Mouse (Mus musculus) forebrain, postnatal 0 days (tissue): Measurements from ENCODE around the gene Cenpl. TPM values are rescaled to one million over a fixed set of nuclear protein-coding genes. Genes with fewer than 3 reads are reported as not detected.

Experiments
- ATAC-seq: fragments of 200-750 bp; cut with Nextera tagmentation; 2 replicates; pipeline ENCODE4 v1.8.0; 2017; ENCODE audit warnings: mild to moderate bottlenecking, moderate library complexity
- DNase-seq: peaks from one replicate; pipeline ENCODE4 v3.0.0-alpha.2; 2015
- H3K27ac ChIP-seq: fragments of 300-500 bp; sonication (generic); 2 replicates; pipeline ENCODE4 v1.5.1; 2014; ENCODE audit warnings: low read depth, mild to moderate bottlenecking, antibody characterized with exemption, low read length, moderate library complexity, mixed read lengths
- H3K27me3 ChIP-seq: fragments of 300-500 bp; sonication (generic); 2 replicates; pipeline ENCODE4 v1.6.1; 2014; ENCODE audit warnings: mild to moderate bottlenecking, low read length, mixed read lengths; ENCODE audit not compliant: insufficient read depth
- H3K36me3 ChIP-seq: fragments of 300-500 bp; sonication (generic); 2 replicates; pipeline ENCODE4 v1.6.1; 2014; ENCODE audit warnings: mild to moderate bottlenecking, moderate library complexity; ENCODE audit not compliant: insufficient read depth
- H3K4me1 ChIP-seq: fragments of 300-500 bp; sonication (generic); 2 replicates; pipeline ENCODE4 v1.6.1; 2014; ENCODE audit warnings: antibody characterized with exemption; ENCODE audit not compliant: insufficient read depth
- H3K4me2 ChIP-seq: fragments of 300-500 bp; sonication (generic); 2 replicates; pipeline ENCODE4 v1.6.1; 2014; ENCODE audit warnings: low read depth, mild to moderate bottlenecking, moderate library complexity
- H3K4me3 ChIP-seq: fragments of 300-500 bp; sonication (generic); 2 replicates; pipeline ENCODE4 v1.5.1; 2014; ENCODE audit warnings: low read depth, low read length, mixed read lengths
- H3K9ac ChIP-seq: fragments of 300-500 bp; sonication (generic); 2 replicates; pipeline ENCODE4 v1.6.1; 2014; ENCODE audit warnings: mild to moderate bottlenecking
- H3K9me3 ChIP-seq: fragments of 300-500 bp; sonication (generic); 2 replicates; pipeline ENCODE4 v1.6.1; 2016; ENCODE audit warnings: low read length
- CTCF ChIP-seq: sonication (generic); IDR thresholded peaks from 2 replicates; pipeline ENCODE4 v1.5.1; 2016; ENCODE audit warnings: antibody characterized with exemption, control low read depth, low read depth
- WGBS: fragments of 180-500 bp; shearing (Covaris S2); extraction: QIAGEN DNeasy Blood & Tissue Kit; methylation state at CpG from one replicate; pipeline ENCODE4 v1.1.7; 2014; 5-methylcytosine and 5-hydroxymethylcytosine counted together
- polyA plus RNA-seq: library from polyadenylated mRNA; unstranded; fragments of >200 nt; fragmentation: Nextera tagmentation; extraction: Ambion mirVana; gene quantifications from 2 replicates; pipeline ENCODE4 v1.2.1, GENCODE M21; 2015
- total RNA-seq: library from RNA; depleted of rRNA; stranded (reverse); fragments of >200 nt; gene quantifications from 2 replicates; pipeline ENCODE4 v1.2.3, GENCODE M21; 2014

Cenpl gene
- total and polyA plus RNA-seq, 2 experiments from 2014 or later: 2.6 to 6.5 TPM

DNA sequence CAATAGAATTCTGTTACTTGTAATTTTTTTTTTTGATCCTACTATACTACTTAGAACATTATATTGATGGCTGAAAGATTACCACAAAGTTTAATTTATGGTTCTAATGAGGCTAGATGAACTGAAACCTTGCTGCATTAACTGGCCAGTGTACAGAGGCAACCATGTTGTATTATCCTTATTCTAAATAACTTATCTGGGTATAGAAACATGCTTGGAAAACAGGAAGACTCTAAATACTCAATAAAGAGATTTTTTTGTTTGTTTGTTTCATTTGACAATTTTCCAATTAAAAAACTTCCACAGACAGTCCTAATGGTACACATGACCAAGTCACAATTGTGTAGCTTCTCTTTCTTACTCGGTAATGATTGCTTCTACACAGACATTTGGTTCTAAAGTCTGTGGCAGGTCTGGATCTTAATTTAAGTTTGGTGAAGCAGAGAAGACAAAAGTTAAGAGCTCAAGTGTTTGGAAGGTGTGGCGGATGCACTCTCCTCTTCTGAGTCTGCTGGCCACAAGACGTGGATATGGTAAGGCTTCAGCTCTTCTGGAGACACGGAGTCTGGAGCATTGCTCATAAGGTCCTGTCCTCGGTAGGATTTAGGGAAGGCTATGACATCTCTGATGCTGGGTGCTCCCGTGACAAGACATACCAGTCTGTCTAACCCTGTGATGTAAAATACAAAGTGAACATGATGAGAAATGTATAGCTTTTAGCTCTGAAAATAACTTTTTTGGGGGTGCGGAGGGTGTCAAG, 29.1 kb upstream of the Cenpl start:
- WGBS: 90% methylated on average over 7 of the region's 7 CpGs
- Histone ChIP-seq H3K27me3 (no peaks in the 10 kb centered on the region), H3K36me3 (peaks cover 58% of the 10 kb centered on the region), H3K9ac (no peak overlapping the region), H3K9me3 (no peaks in the 10 kb centered on the region), H3K4me3 (no peak overlapping the region), H3K4me2 (no peak overlapping the region), H3K27ac (no peak overlapping the region), H3K4me1 (peaks cover 6% of the 10 kb centered on the region; the same call in 1 of the 2 replicates)
- DNase-seq: no peak
- ATAC-seq: no peak
- no peak for TF ChIP-seq CTCF

DNA sequence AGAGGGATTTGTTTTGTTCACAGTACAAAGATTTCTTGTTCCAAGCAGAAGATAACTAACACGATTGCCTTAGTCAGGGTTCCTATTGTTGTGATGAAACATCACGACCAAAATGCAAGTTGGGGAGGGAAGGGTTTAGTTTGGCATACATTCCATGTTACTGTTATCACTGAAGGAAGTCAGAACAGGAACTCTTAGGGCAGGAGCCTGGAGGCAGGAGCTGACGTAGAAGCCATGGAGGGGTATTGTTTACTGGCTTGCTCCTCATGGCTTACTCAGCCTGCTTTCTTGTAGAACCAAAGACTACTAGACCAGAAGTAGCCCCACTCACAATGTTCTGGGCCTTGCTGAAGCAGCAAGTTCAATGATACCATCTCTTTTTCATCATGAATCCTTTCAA, 23.5 kb upstream of the Cenpl start:
- Histone ChIP-seq H3K4me3 (no peak overlapping the region), H3K36me3 (peaks cover 39% of the 10 kb centered on the region), H3K9ac (no peak overlapping the region), H3K9me3 (no peaks in the 10 kb centered on the region), H3K4me1 (no peaks in the 10 kb centered on the region), H3K27ac (no peak overlapping the region), H3K27me3 (no peaks in the 10 kb centered on the region), H3K4me2 (no peak overlapping the region)
- ATAC-seq: no peak
- 94% methylated on average over 3 of the region's 3 CpGs for WGBS
- no peak for DNase-seq
- TF ChIP-seq CTCF: no peak

- no peak for DNase-seq
- H3K4me1 ChIP-seq: no peaks in the 10 kb centered on the region
- no peaks in the 10 kb centered on the region for H3K27me3 ChIP-seq
- TF ChIP-seq CTCF: no peak
- no peak overlapping the region for H3K4me3 ChIP-seq
- no peaks in the 10 kb centered on the region for H3K9me3 ChIP-seq
- H3K27ac ChIP-seq: no peak overlapping the region
- H3K4me2 ChIP-seq: no peak overlapping the region
- no peak for ATAC-seq
- WGBS: 96% methylated on average over 1 of the region's 1 CpGs
- no peak overlapping the region for H3K9ac ChIP-seq
- H3K36me3 ChIP-seq: peaks cover 27% of the 10 kb centered on the region; the same call in 1 of the 2 replicates
These were observed 13.3 kb upstream of the Cenpl start for GRCm38 (mm10) chr1:161057164-161057563.

- H3K4me3 ChIP-seq: no peak overlapping the region
- WGBS: 73% methylated on average over 1 of the region's 1 CpGs
- no peaks in the 10 kb centered on the region for H3K9me3 ChIP-seq
- no peaks in the 10 kb centered on the region for H3K4me1 ChIP-seq
- H3K27me3 ChIP-seq: no peaks in the 10 kb centered on the region
- H3K27ac ChIP-seq: no peak overlapping the region
- no peak overlapping the region for H3K9ac ChIP-seq
- peaks cover 9% of the 10 kb centered on the region for H3K36me3 ChIP-seq
- DNase-seq (no peak), ATAC-seq (no peak)
- no peak for TF ChIP-seq CTCF
- no peak overlapping the region for H3K4me2 ChIP-seq
These were observed 7.2 kb upstream of the Cenpl start for GRCm38 (mm10) chr1:161063351-161063750.

- H3K27ac ChIP-seq: no peak overlapping the region
- H3K9ac ChIP-seq: peak overlapping the region; percentile 40
- peak overlapping the region; percentile 62 for H3K4me2 ChIP-seq
- H3K36me3 ChIP-seq: no peaks in the 10 kb centered on the region
- DNase-seq (no peak), ATAC-seq (no peak)
- H3K9me3 ChIP-seq: no peaks in the 10 kb centered on the region
- H3K4me3 ChIP-seq: peak overlapping the region; percentile 63
- TF ChIP-seq CTCF: no peak
- under 1% methylated on average over 12 of the region's 12 CpGs for WGBS
- H3K27me3 ChIP-seq: no peaks in the 10 kb centered on the region
- H3K4me1 ChIP-seq: peaks cover 13% of the 10 kb centered on the region; the same call in 1 of the 2 replicates
These were observed 733 bp downstream of the Cenpl start for GRCm38 (mm10) chr1:161071272-161071620.

DNA sequence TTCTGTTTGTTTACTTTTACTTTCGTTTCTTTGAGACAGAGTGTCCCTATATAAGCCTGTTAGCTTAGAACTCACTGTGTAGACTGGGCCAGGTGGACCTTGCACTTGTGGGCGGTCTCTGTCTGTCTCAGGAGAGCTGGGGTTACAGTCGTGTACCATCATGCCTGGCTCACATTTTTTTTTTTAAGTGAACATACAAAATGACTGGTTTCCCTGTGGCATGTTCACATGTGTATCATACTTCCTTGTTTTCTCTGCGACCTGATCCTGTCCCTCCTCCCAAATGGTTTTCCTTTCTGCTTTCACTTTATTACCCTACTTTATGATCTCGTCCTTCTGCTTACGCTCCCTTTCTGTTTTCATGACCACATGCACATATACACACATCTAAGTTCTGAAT, 5.7 kb downstream of the Cenpl start:
- DNase-seq: no peak
- H3K9ac ChIP-seq: no peak overlapping the region
- H3K9me3 ChIP-seq: no peaks in the 10 kb centered on the region
- 89% methylated on average over 6 of the region's 6 CpGs for WGBS
- ATAC-seq: no peak
- peaks cover 9% of the 10 kb centered on the region; the same call in 1 of the 2 replicates for H3K4me1 ChIP-seq
- no peak overlapping the region for H3K4me3 ChIP-seq
- no peak overlapping the region for H3K4me2 ChIP-seq
- H3K27ac ChIP-seq: no peak overlapping the region
- peaks cover 8% of the 10 kb centered on the region; the same call in 1 of the 2 replicates for H3K36me3 ChIP-seq
- no peaks in the 10 kb centered on the region for H3K27me3 ChIP-seq
- no peak for TF ChIP-seq CTCF

GRCm38 (mm10) chr1:161077243-161077642, 6.7 kb downstream of the Cenpl start:
- no peak for TF ChIP-seq CTCF
- Histone ChIP-seq H3K4me3 (no peak overlapping the region), H3K27me3 (no peaks in the 10 kb centered on the region), H3K27ac (no peak overlapping the region), H3K4me2 (no peak overlapping the region), H3K9me3 (no peaks in the 10 kb centered on the region), H3K36me3 (peaks cover 8% of the 10 kb centered on the region; the same call in 1 of the 2 replicates), H3K9ac (no peak overlapping the region), H3K4me1 (peaks cover 4% of the 10 kb centered on the region; the same call in 1 of the 2 replicates)
- DNase-seq (no peak), ATAC-seq (no peak)
- WGBS: 91% methylated on average over 3 of the region's 3 CpGs
